Mouse (Mus musculus): ENCODE data around the gene Gabrb1.
"Not testable (repeated sequence)": the region's sequence is repeated elsewhere in the genome, so short reads cannot be mapped to it uniquely, and the experiment has no call there.

Gene Gabrb1

DNA sequence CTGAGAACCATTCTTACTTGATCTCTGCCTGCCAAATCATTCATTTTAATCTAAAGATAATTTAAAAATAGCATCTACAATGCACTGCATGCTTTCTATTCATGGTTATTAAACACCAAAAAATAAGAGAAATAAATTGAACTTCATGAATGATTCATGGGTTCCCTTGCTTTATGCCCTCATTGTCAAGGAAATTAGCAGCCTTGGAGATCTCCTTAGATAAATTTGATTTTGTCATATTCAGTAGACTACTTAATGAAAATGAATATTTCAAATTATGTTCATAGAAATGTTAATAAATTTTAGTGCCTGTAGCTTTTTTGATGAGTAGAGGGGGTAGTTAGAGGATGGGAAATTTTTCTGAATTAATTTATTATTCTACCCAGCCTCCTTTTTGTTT lies 379.0 kb downstream of the Gabrb1 start:
- DNase-seq (ENCODE audit: low spot score): no peak

DNA sequence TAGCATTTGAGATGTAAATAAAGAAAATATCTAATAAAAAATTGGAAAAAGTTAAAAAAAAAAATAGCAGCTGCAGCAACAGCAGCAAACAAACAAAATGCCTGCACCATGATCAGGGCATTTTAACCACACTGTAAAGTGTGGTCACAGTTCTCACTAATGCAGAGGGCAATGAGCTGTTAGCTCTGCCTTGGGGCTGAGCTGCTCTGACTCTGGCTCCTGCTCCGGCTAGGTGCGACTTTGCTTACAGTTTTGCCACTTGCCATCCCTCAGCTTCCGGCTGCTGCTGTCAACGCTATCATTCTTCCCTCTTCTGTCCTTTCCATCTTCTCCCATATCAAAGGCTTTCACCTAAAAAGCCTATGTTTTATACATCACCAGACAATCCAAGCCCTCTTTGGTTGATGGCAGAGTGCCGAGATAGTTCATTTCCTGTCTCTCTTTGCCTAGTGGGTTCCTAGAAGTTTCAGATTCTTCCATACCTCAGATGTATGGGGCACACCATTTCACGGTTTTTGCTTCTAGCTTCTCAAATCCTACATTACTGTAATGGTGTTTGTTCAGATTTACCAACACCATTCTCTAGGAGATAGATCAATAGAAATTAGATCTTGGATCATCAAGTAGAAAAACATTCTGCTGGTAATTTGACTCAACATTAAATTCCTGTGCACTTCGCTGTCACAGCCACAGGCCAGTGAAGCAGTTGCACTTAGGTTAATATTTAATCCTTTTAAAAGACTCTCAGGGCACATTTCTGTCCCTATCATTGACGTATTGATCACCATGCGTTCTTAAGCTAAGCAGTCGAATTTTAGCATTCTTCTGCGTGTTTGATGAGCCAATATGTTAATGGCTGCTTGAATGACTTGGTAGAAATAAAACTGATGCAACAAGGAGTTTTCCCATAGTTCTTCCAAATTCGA lies 385.6 kb downstream of the Gabrb1 start:
- DNase-seq (ENCODE audit: low spot score): no peak

DNA sequence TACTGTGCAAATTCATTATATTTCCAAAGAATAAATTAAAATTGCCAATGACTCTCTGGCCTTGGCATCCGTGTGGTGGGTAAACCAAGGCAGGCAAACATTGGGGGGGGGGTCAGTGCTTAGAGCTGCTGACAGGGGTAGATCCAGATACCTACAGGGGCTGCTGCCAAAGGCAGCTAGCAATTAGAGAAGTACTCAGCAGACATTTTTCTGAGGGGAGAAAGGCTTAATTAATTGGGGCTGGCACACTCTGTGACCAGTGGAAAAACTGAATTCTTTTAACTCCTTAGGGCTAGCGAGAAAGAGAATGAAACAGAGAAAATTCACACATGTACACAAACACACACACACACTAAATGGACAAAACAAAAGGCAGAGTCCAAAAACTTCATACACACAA lies 388.3 kb downstream of the Gabrb1 start:
- DNase-seq (ENCODE audit: low spot score): no peak

DNA sequence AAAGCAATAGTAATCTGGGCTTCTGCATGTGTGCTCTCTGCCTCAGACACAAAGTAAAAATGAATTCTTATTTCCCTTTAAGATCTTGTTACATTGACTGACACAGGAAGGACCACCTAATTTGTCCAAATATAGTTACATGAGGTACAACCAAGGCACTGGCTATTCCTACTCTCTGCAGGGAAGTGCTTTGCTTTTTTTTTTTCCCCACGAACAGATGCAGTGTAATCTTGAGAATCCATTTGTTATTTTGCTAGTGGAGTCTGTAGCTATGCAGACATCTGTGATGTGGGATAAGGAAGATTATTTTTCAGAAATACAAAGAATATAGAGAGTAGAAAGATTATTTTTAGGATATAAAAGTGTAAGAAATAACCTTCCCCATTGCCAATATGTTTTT lies 406.2 kb downstream of the Gabrb1 start:
- DNase-seq (ENCODE audit: low spot score): peak; percentile 15

DNA sequence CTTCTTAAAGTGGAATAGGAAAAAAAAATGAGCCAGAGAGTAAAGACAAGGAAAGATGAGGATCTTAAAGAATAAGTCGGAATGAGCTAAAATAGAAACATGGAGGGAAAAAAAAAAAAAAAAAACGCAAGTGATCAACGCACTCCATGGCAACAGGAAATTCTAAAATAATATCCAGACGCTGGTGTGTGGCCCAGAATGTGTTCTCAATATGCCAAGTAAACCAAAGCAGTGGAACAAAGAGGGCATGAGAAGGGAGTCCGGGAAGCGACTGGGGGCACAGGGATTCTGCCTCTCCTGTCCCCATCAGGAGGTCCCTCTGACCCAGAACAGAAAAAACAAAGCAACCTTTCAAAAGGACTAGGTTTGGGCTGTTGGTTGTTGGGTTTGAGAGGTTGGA lies 410.9 kb downstream of the Gabrb1 start:
- peak; percentile 13 for DNase-seq (ENCODE audit: low spot score)

GRCm38 (mm10) chr5:72069398-72069797 lies 411.5 kb downstream of the Gabrb1 start:
- not testable (repeated sequence) for DNase-seq (ENCODE audit: low spot score)

GRCm38 (mm10) chr5:72076781-72077180 lies 418.9 kb downstream of the Gabrb1 start:
- DNase-seq (ENCODE audit: low spot score): no peak

- DNase-seq (ENCODE audit: low spot score): no peak
These were observed 428.6 kb downstream of the Gabrb1 start for GRCm38 (mm10) chr5:72086518-72086917.

DNA sequence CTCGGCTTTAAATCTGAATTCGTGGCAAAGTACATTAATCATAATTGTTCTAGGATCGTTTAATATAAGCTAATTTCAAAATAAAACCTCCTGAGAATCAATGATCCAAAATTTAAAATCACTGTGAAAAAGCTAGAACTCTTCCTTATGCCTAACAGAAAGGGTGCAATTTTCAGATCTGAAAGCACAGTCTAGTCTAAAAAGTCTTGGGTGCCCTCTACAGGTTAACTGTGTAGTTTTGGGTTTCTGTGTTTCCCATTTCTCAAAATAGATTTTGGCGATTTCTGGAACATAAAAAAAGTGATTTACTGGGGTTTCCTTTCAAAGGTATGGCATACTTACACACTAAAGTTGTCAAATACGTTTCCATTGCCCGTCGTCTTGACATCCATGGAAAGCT lies 436.7 kb downstream of the Gabrb1 start:
- peak; percentile 33 for DNase-seq (ENCODE audit: low spot score)

DNA sequence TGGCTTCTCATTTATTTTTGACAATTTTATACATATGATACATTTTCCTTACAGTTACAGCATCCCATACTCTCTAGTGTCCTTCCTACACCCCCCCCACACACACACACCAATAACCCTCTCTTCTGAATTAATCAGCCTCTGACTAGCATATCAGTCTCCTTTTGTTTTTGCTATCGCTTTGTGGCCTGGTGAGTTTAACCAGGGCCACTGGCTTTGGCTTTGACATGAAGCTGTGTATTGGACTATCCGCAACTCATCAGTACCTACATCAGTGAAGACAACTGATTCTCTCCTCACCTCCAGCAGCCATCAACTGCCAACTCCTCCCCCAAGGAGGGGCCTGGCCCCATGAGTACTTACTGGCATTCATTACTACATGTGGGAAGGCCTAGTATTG lies 437.1 kb downstream of the Gabrb1 start:
- no peak for DNase-seq (ENCODE audit: low spot score)

DNA sequence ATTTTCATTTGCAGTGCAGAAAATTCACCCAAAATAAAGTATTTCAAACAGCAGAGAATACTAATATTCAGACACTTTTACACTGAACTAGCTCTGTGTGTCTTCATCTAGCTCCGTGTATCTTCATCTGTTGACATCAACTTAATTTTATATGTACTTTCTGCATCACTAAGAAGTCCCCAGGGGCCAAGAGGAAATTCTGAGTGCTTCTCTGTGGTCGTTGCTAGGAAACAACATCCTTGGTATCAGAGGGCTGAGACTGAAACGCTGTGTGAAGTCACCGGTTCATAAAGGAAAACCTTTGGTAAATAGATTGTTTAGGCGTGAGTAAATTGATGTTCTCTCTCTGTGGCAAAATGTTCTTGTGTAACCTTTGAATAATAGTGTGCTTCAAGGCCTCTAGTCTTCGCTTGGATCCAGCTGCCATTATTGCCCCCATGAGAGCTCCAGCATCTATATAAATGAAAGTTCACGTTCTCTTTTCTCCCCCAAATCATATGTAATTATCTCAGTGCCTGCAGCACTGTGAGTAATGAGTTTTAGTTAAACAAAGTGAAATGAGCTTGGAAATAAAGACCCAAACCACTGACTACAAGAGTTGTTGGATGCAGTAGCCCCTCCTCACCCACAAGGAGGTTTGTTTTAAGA lies 446.5 kb downstream of the Gabrb1 start:
- DNase-seq (ENCODE audit: low spot score): no peak

- DNase-seq (ENCODE audit: low spot score): no peak
These were observed 464.6 kb downstream of the Gabrb1 start for GRCm38 (mm10) chr5:72122414-72123037.

- DNase-seq (ENCODE audit: low spot score): no peak
These were observed 468.8 kb downstream of the Gabrb1 start for GRCm38 (mm10) chr5:72126681-72127080.

GRCm38 (mm10) chr5:72133906-72134305 lies 476.0 kb downstream of the Gabrb1 start:
- DNase-seq (ENCODE audit: low spot score): no peak

GRCm38 (mm10) chr5:72138256-72138655 lies 480.3 kb downstream of the Gabrb1 start:
- DNase-seq (ENCODE audit: low spot score): no peak

GRCm38 (mm10) chr5:72139619-72140018 lies 481.7 kb downstream of the Gabrb1 start:
- no peak for DNase-seq (ENCODE audit: low spot score)

DNA sequence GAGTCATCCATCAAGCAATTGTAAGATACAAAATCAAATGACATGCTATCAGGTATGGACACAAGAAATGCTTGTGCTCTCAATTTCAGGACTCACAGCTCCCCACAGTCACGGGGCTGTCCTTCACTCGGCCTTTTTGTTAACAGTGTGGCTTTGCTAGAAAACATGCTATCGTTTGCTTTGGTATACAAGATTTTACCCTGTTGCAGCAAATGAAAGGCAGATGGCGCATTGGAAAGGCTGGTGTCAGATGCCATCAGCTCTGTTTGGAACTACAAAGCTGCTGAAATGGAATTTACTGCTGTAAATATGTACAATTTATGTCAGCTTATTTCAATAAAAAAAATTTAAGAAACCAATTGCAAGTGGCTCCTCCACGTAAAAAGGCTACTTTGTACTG lies 490.8 kb downstream of the Gabrb1 start:
- no peak for DNase-seq (ENCODE audit: low spot score)

DNA sequence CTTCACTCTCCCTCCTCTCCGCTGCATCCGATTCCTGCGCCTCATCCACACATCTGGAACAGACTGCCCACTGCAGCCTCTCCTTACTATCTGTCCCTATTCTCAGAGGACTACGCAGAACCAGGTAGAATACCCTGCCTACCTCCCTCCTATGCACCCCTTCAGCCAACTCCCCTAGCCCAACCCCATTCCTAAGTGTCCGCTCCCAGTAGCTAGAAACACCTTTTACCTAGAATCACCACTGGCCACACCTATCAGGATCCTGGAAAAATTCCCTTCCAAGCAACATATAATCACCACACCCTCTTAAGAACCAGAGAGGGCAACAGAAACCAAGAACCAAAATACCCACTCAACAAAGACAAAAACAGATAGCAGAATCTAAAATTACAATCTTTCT lies 493.0 kb downstream of the Gabrb1 start:
- DNase-seq (ENCODE audit: low spot score): no peak

DNA sequence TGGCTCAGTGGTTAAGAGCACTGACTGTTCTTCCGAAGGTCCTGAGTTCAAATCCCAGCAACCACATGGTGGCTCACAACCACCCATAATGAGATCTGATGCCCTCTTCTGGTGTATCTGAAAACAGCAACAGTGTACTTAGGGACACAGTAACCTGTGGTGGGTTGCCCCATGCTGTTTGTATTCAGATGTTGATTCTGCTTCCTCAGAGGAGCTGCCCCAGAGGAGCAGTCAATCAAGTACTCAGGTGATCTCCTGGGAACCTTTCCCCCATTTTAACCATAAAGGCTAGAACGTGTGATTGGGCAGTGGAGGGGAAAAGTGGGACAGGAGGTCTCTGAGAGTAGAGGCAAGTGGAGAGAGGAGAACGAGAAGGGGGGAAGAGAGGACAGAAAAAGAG lies 497.8 kb downstream of the Gabrb1 start:
- DNase-seq (ENCODE audit: low spot score): not testable (repeated sequence)

DNA sequence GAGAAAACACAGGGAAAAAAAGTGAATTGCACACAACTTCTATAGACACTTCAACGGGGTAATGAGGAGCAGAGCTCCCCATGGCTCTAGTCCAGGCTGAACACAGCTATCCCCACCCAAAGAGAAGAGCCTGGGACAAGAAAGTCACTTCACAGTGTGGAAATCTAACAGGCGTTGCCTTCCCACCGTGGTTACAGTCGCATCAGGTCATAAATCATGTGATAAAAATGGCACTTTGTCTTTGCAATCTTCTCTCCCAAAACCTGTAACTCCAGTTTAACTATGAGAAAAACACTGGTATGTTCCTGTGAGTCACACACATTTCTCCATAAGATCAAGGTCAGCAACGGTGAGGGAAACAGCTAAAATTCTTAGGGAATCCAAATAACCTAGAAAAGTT lies 498.7 kb downstream of the Gabrb1 start:
- no peak for DNase-seq (ENCODE audit: low spot score)

DNA sequence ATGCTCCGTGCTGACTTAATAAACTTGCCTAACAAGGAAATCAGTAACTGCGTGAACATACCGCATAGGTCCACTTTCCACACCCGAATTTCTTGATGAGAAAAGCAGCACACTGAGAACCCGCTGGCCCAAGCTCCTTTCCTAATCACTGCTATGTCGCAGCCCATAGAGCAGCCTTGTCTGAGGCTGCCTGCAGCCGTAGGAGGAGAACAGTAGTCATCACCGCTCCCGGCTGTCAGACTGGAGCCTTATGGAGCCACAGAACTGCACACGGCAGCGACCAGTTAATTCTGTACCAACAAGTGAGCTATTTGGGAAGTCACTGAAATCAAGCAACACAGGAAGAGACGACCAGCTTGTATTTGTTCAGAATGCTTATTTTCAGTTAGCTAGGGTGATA lies 500.8 kb downstream of the Gabrb1 start:
- DNase-seq (ENCODE audit: low spot score): no peak

GRCm38 (mm10) chr5:72159537-72159936 lies 501.6 kb downstream of the Gabrb1 start:
- no peak for DNase-seq (ENCODE audit: low spot score)

Data from layer of hippocampus, adult 9-10 months (tissue).